Mouse (Mus musculus) right cerebral cortex, postnatal 36 days (tissue): ENCODE data around the gene Pxylp1.

Experiments used
- DNase-seq, 2 experiments: peaks; one replicate each; pipeline ENCODE4 v3.0.0; 2022; ENCODE audit warnings: low spot score in 2 of 2, mixed read lengths in 1 of 2

The Pxylp1 gene

GRCm38 (mm10) chr9:96824026-96824425, 68.4 kb downstream of the Pxylp1 start:
- no peak for DNase-seq

- no peak for DNase-seq
Observed at GRCm38 (mm10) chr9:96823541-96823940, 68.9 kb downstream of the Pxylp1 start.

GRCm38 (mm10) chr9:96823005-96823404, 69.5 kb downstream of the Pxylp1 start:
- no peak for DNase-seq

GRCm38 (mm10) chr9:96818822-96819481, 73.5 kb downstream of the Pxylp1 start:
- DNase-seq: no peak

- no peak for DNase-seq
Observed at GRCm38 (mm10) chr9:96818128-96818821, 74.2 kb downstream of the Pxylp1 start.

GRCm38 (mm10) chr9:96811996-96812395, 80.5 kb downstream of the Pxylp1 start:
- no peak for DNase-seq

GRCm38 (mm10) chr9:96800131-96800825, 92.2 kb downstream of the Pxylp1 start:
- no peak for DNase-seq

GRCm38 (mm10) chr9:96797311-96797710, 95.2 kb downstream of the Pxylp1 start:
- no peak for DNase-seq

GRCm38 (mm10) chr9:96795399-96795928, 97.0 kb downstream of the Pxylp1 start:
- DNase-seq: peak; percentile 22 to 45

GRCm38 (mm10) chr9:96794601-96795000, 97.9 kb downstream of the Pxylp1 start:
- no peak for DNase-seq

- DNase-seq: no peak
Observed at GRCm38 (mm10) chr9:96792543-96792942, 99.9 kb downstream of the Pxylp1 start.

GRCm38 (mm10) chr9:96790389-96791007, 102.0 kb downstream of the Pxylp1 start:
- DNase-seq: no peak

GRCm38 (mm10) chr9:96789906-96790305, 102.6 kb downstream of the Pxylp1 start:
- DNase-seq: no peak

GRCm38 (mm10) chr9:96787797-96788196, 104.7 kb downstream of the Pxylp1 start:
- DNase-seq: no peak

- no peak for DNase-seq
Observed at GRCm38 (mm10) chr9:96785871-96786342, 106.6 kb downstream of the Pxylp1 start.

GRCm38 (mm10) chr9:96785187-96785586, 107.3 kb downstream of the Pxylp1 start:
- DNase-seq: no peak

- DNase-seq: no peak
Observed at GRCm38 (mm10) chr9:96783667-96784066, 108.8 kb downstream of the Pxylp1 start.

GRCm38 (mm10) chr9:96783258-96783657, 109.2 kb downstream of the Pxylp1 start:
- DNase-seq: no peak

GRCm38 (mm10) chr9:96782062-96782461, 110.4 kb downstream of the Pxylp1 start:
- no peak for DNase-seq
